Mouse (Mus musculus) adrenal gland, adult (tissue): ENCODE results near the gene Gpr142.
A peak's percentile ranks its signal among the peaks of the same experiment; 100 is the strongest.

Source experiments
- DNase-seq, 2 experiments: peaks; one replicate each; pipeline ENCODE4 v3.0.0; 2022 to 2023; ENCODE audit warnings: low spot score in 1 of 2; ENCODE audit not compliant: inconsistent age in 2 of 2

The Gpr142 gene

GRCm38 (mm10) chr11:114833166-114833565 lies 34.4 kb downstream of the Gpr142 start:
- DNase-seq = no peak

GRCm38 (mm10) chr11:114843818-114844463 lies 45.2 kb downstream of the Gpr142 start:
- no peak for DNase-seq

GRCm38 (mm10) chr11:114844464-114845220 lies 45.9 kb downstream of the Gpr142 start:
- no peak for DNase-seq

- DNase-seq = no peak
These were observed 47.6 kb downstream of the Gpr142 start for GRCm38 (mm10) chr11:114846336-114846735.

GRCm38 (mm10) chr11:114847008-114847407 lies 48.3 kb downstream of the Gpr142 start:
- no peak for DNase-seq

- DNase-seq = no peak
These were observed 50.8 kb downstream of the Gpr142 start for GRCm38 (mm10) chr11:114849572-114849971.

- DNase-seq = no peak
These were observed 51.3 kb downstream of the Gpr142 start for GRCm38 (mm10) chr11:114850066-114850451.

GRCm38 (mm10) chr11:114850452-114851268 lies 51.9 kb downstream of the Gpr142 start, which contains the start of gene Gprc5c:
Gprc5c (plus strand) TSS chr11:114851152.
- DNase-seq = peak in 1 of 2 experiments; percentile 71

GRCm38 (mm10) chr11:114851269-114851607 lies 52.5 kb downstream of the Gpr142 start:
- DNase-seq = no peak

GRCm38 (mm10) chr11:114851608-114852310 lies 53.0 kb downstream of the Gpr142 start:
- peak; percentile 33 to 85 for DNase-seq

GRCm38 (mm10) chr11:114852311-114853173 lies 53.8 kb downstream of the Gpr142 start:
- DNase-seq = peak in 1 of 2 experiments; percentile 51

- no peak for DNase-seq
These were observed 54.6 kb downstream of the Gpr142 start for GRCm38 (mm10) chr11:114853174-114853838.

- DNase-seq = no peak
These were observed 55.9 kb downstream of the Gpr142 start for GRCm38 (mm10) chr11:114854581-114854980.

- no peak for DNase-seq
These were observed 57.4 kb downstream of the Gpr142 start for GRCm38 (mm10) chr11:114856125-114856524.
